Mouse (Mus musculus): ENCODE measurements around the gene Msl2.

Gene Msl2

GRCm38 (mm10) chr9:101073987-101074331, at the start of gene Msl2:
Msl2 (plus strand) TSS chr9:101074101.
- in situ Hi-C loops (cut with MboI; ENCODE audit: unreplicated experiment in 2 of 2): loop anchor here (10.0 kb wide), 3 partner anchors 429 to 1551 kb away; partner anchors contain the start of genes Nck1 (in 2 of the 2), Anapc13 (in 1 of the 2) and Cep63 (in 1 of the 2)

- in situ Hi-C loops (cut with MboI; ENCODE audit: unreplicated experiment in 2 of 2): loop anchor here in 1 of 2 experiments (5.0 kb wide), 1 partner anchor 43 kb away; no protein-coding TSS in a partner anchor
Measured at GRCm38 (mm10) chr9:101033761-101034447, 40.0 kb upstream of the Msl2 start.

- in situ Hi-C loops (cut with MboI; ENCODE audit: unreplicated experiment in 2 of 2): loop anchor here in 1 of 2 experiments (5.0 kb wide), 1 partner anchor 43 kb away; no protein-coding TSS in a partner anchor
Measured at GRCm38 (mm10) chr9:101034448-101035098, 39.3 kb upstream of the Msl2 start, which contains the start of gene Pccb. Pccb (minus strand) TSS chr9:101034898.

DNA sequence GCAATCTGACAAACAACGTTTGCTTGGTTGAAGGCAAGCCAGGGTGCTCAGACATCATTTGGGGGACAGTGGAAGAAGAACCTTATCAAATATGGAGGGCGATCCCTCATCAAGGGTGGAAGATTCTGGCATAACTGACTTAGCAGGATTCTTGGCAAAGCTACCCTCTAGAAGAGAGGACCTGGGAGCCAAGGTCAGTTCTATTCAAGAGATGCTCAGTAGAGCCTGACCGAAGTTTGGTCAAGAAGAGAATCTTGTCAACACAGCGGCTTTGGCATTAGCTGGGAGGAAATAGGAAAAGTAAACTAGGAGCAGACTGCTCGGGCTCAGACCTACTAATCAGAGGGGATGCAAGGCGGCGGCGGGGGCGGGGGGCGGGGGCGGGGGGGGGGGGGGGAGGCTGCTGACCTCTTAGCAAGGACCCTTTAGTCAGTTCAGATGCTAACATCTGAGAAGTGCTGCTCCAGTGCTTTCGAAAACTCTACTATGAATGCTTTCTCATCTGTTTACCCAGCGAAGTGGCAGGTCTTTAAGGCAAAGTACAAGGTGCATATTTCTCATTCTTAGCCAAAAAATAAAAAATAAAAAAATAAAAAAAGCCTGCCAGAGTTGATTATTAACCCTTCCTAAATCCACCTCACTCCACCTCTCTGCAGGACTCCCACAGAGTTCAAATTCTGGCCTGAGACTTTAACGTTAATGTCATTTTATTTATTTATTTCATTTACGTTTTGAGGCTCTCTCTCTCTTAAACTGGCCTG, 37.9 kb upstream of the Msl2 start:
- in situ Hi-C loops (cut with MboI; ENCODE audit: unreplicated experiment in 2 of 2): no loop called here

DNA sequence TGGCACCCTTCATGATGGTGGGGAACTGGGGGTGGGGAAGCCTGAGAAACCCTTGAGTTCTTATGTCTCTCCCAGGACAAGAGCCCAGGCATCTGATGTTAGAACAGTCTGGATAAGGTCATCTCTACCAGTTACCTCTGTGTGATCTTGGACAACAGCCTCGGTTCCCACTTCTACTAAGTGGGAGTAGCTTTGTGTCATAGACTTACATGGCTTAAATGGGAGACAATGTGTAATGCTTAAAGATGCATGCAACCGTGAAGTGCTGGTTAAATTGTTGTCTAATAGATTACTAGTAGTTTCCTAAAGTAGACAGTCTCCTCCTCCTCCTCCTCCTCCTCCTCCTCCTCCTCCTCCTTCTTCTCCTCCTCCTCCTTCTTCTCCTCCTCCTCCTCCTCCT, 37.0 kb upstream of the Msl2 start:
- in situ Hi-C loops (cut with MboI; ENCODE audit: unreplicated experiment in 2 of 2): no loop called here

GRCm38 (mm10) chr9:101037396-101037795, 36.5 kb upstream of the Msl2 start:
- in situ Hi-C loops (cut with MboI; ENCODE audit: unreplicated experiment in 2 of 2): no loop called here

- in situ Hi-C loops (cut with MboI; ENCODE audit: unreplicated experiment in 2 of 2): no loop called here
Measured at GRCm38 (mm10) chr9:101038634-101039033, 35.3 kb upstream of the Msl2 start.

- in situ Hi-C loops (cut with MboI; ENCODE audit: unreplicated experiment in 2 of 2): no loop called here
Measured at GRCm38 (mm10) chr9:101041508-101041907, 32.4 kb upstream of the Msl2 start.

GRCm38 (mm10) chr9:101042249-101042648, 31.7 kb upstream of the Msl2 start:
- in situ Hi-C loops (cut with MboI; ENCODE audit: unreplicated experiment in 2 of 2): no loop called here

DNA sequence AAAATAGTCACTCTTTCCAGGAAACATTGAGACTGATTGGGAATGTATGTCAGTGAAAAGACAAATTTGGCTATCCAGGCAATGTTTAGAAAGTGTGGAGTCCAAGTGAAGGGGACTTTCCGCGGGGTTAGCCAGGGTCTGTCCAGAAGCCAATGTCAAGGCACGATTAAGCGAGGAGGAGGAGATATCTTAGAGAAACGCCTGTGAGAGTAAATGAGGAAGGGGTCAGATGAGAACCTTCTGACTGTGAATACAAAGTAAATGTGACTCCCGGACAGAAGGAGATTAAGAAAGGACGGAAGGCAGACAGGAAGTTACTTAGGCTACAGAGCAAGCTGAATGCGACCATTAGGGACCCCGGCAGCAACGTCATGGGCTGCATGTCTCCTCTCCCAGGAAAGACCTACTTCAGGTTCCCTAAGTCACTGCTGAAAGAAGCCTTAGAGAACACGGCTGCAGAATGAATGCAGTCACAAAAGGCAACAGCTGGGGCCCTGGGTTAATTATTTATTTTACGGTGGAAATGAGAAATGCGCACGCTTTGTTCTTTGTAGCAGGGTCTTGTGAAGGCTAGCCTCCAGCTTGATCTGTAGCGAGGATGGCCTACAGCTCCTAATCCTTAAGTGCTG, 28.1 kb upstream of the Msl2 start:
- in situ Hi-C loops (cut with MboI; ENCODE audit: unreplicated experiment in 2 of 2): no loop called here

- in situ Hi-C loops (cut with MboI; ENCODE audit: unreplicated experiment in 2 of 2): no loop called here
Measured at GRCm38 (mm10) chr9:101052007-101052406, 21.9 kb upstream of the Msl2 start.

GRCm38 (mm10) chr9:101052691-101053090, 21.2 kb upstream of the Msl2 start:
- in situ Hi-C loops (cut with MboI; ENCODE audit: unreplicated experiment in 2 of 2): no loop called here

DNA sequence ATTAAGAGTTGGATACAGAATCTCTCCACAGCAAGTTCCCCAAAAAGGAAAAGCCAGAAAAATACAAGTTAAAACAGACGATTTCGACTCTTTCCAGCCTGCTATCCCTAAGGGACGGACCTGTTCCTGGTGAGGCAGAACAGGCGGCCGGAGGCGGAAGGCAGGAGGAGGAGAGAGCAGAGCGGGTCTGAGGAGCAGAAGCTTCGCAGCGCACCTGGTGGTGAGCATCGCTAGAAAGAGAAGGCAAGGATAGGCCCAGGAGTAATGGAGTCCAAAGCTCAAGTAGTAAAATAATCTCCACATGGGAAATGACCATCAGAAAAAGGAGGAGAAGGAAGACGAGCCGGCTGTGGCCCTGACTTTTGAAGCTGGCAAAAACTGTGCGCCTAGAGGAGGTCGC, 20.6 kb upstream of the Msl2 start:
- in situ Hi-C loops (cut with MboI; ENCODE audit: unreplicated experiment in 2 of 2): no loop called here

- in situ Hi-C loops (cut with MboI; ENCODE audit: unreplicated experiment in 2 of 2): no loop called here
Measured at GRCm38 (mm10) chr9:101057156-101057555, 16.7 kb upstream of the Msl2 start.

- in situ Hi-C loops (cut with MboI; ENCODE audit: unreplicated experiment in 2 of 2): no loop called here
Measured at GRCm38 (mm10) chr9:101061035-101061434, 12.9 kb upstream of the Msl2 start.

DNA sequence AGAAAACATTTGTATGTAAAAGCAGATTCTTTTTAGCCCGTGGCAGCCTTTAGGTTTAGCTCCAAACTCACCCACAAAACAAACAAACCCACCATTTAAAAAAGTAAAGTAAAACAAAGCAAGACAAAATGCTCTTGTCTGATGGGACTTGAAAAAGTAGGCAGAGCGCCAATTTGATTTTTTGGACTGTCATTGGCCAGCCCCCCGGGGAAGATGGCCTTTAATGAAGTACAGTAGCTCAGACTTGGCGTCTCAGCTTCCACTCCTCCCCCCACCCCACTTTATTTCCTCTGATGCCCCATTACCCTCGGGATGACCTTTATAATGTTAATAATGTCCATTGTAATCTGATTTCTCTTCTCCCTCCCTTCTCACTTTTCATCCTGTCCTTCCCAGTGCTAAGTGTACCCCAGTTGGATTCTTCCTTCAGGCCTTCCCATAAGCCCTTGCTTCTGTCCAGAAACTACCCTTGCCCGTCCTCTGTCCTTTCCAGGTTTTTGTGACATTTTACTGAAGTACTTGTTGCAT, 11.6 kb upstream of the Msl2 start:
- in situ Hi-C loops (cut with MboI; ENCODE audit: unreplicated experiment in 2 of 2): no loop called here

GRCm38 (mm10) chr9:101065076-101065602, 8.8 kb upstream of the Msl2 start:
- in situ Hi-C loops (cut with MboI; ENCODE audit: unreplicated experiment in 2 of 2): no loop called here

- in situ Hi-C loops (cut with MboI; ENCODE audit: unreplicated experiment in 2 of 2): loop anchor here (10.0 kb wide), 3 partner anchors 425 to 1555 kb away; partner anchors contain the start of genes Nck1 (in 2 of the 2), Anapc13 (in 1 of the 2) and Cep63 (in 1 of the 2)
Measured at GRCm38 (mm10) chr9:101069781-101070180, 4.1 kb upstream of the Msl2 start.

DNA sequence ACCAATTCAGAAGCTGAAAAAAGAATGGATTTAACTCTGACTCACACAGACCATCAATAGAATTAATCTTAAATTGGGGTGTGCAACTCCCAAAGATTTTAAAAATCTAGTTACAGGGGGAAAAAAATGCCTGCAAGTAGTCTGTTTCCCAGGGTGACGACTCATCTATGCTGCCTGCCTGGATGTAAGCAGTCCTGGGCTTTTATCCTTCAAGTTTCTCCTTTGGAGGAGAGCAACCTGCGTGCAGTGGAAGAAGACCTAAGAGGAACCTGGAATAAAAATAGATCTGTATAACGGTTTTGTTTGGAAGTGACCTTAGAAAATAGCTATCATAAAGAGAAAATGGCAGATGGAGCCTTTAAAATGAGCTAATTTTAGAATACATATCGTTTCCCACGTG, 1.4 kb upstream of the Msl2 start:
- in situ Hi-C loops (cut with MboI; ENCODE audit: unreplicated experiment in 2 of 2): loop anchor here (10.0 kb wide), 3 partner anchors 428 to 1552 kb away; partner anchors contain the start of genes Nck1 (in 2 of the 2), Anapc13 (in 1 of the 2) and Cep63 (in 1 of the 2)
